Mouse (Mus musculus) intestine, embryonic 14.5 days (tissue): ENCODE measurements around the gene Zc3h12a. TPM values are rescaled to one million over a fixed set of nuclear protein-coding genes. Genes with fewer than 3 reads are reported as not detected.
A peak's percentile ranks its signal among the peaks of the same experiment; 100 is the strongest.

Experiments
- ATAC-seq: fragments of 200-750 bp; cut with Nextera tagmentation; replicated peaks from 2 replicates; pipeline ENCODE4 v1.8.0; 2017; ENCODE audit warnings: low read depth, moderate number of reproducible peaks, moderate TSS enrichment, moderate library complexity; ENCODE audit not compliant: low FRiP score, low TSS enrichment
- DNase-seq: peaks from one replicate; pipeline ENCODE4 v3.0.0-alpha.2; 2018; ENCODE audit warnings: low spot score
- H3K27ac ChIP-seq: fragments of 300-500 bp; sonication (generic); 2 replicates; pipeline ENCODE4 v1.5.1; 2014; ENCODE audit warnings: low read depth, mild to moderate bottlenecking, control low read depth
- H3K27me3 ChIP-seq: fragments of 300-500 bp; sonication (generic); replicated peaks from 2 replicates; pipeline ENCODE4 v1.6.1; 2014; ENCODE audit warnings: low read length, control low read depth; ENCODE audit not compliant: control insufficient read depth, insufficient read depth
- H3K36me3 ChIP-seq: fragments of 300-500 bp; sonication (generic); 2 replicates; pipeline ENCODE4 v1.6.1; 2014; ENCODE audit warnings: low read length, control low read depth; ENCODE audit not compliant: control insufficient read depth, insufficient read depth
- H3K4me1 ChIP-seq: fragments of 300-500 bp; sonication (generic); replicated peaks from 2 replicates; pipeline ENCODE4 v1.6.1; 2014; ENCODE audit warnings: low read length, control low read depth, mixed read lengths; ENCODE audit not compliant: control insufficient read depth, insufficient read depth
- H3K4me2 ChIP-seq: fragments of 300-500 bp; sonication (generic); 2 replicates; pipeline ENCODE4 v1.6.1; 2014; ENCODE audit warnings: low read length
- H3K4me3 ChIP-seq: fragments of 300-500 bp; sonication (generic); 2 replicates; pipeline ENCODE4 v1.5.1; 2014; ENCODE audit warnings: low read depth, low read length, control low read depth, mixed read lengths
- H3K9ac ChIP-seq: fragments of 300-500 bp; sonication (generic); 2 replicates; pipeline ENCODE4 v1.6.1; 2014; ENCODE audit warnings: mild to moderate bottlenecking, low read length
- H3K9me3 ChIP-seq: fragments of 300-500 bp; sonication (generic); 2 replicates; pipeline ENCODE4 v1.6.1; 2016; ENCODE audit warnings: low read length, control low read depth; ENCODE audit not compliant: control insufficient read depth
- WGBS: fragments of 180-500 bp; shearing (Covaris S2); extraction: QIAGEN DNeasy Blood & Tissue Kit; methylation state at CpG from one replicate; pipeline ENCODE4 v1.1.7; 2014; 5-methylcytosine and 5-hydroxymethylcytosine counted together
- polyA plus RNA-seq: library from polyadenylated mRNA; unstranded; fragments of >200 nt; fragmentation: Nextera tagmentation; extraction: Ambion mirVana; gene quantifications from 2 replicates; pipeline ENCODE4 v1.2.1, GENCODE M21; 2014

Zc3h12a gene
- polyA plus RNA-seq, 1 experiment from 2014 or later = 1.2 TPM

DNA sequence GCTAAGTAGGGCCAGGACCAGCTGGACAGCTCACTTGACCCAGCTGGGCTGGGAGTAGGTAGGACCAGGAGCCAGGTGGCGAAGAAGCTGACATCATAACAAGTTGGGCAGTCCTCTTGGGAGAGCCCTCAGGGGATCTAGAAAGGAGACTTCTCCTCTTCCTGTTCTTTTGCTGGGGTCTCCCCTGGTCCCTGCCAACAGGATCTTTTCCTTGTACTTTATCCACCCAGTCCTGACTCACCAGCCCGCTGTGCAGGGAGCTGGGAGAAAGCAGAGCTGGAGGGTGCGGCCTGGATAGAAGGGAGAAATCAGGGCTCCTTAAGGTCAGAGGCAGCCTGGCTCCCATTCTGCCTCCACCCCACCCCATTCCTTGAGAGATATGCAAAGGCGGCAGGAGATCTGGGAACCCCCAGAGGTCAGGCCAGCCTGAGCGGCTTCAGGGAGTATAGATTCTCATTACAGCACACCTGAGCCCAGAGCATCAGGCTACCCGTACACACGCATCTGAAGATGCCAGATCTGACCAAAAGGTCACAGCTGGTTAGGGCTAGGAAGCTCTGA lies 2.2 kb downstream of the Zc3h12a start:
- H3K27ac ChIP-seq = peak overlapping the region; percentile 57; the same call in 1 of the 2 replicates
- peaks cover 16% of the 10 kb centered on the region; the same call in 1 of the 2 replicates for H3K4me1 ChIP-seq
- no peak for ATAC-seq
- H3K9me3 ChIP-seq = no peaks in the 10 kb centered on the region
- H3K4me3 ChIP-seq = no peak overlapping the region
- no peaks in the 10 kb centered on the region for H3K36me3 ChIP-seq
- DNase-seq = no peak
- no peak overlapping the region for H3K9ac ChIP-seq
- 0 out of 2 replicates have a peak, but pooled peaks cover 6% of the 10 kb centered on the region for H3K27me3 ChIP-seq
- 76% methylated on average over 7 of the region's 7 CpGs for WGBS
- H3K4me2 ChIP-seq = 0 out of 2 replicates have a peak overlapping the region, but pooled peaks have one; percentile 15

GRCm38 (mm10) chr4:125124424-125125209 lies 3.0 kb downstream of the Zc3h12a start:
- DNase-seq = no peak
- 0 out of 2 replicates have a peak, but pooled peaks have one; percentile 14 for ATAC-seq
- Histone ChIP-seq H3K4me1 (peaks cover 16% of the 10 kb centered on the region; the same call in 1 of the 2 replicates), H3K27me3 (0 out of 2 replicates have a peak, but pooled peaks cover 6% of the 10 kb centered on the region), H3K4me3 (no peak overlapping the region), H3K9ac (no peak overlapping the region), H3K36me3 (no peaks in the 10 kb centered on the region), H3K9me3 (no peaks in the 10 kb centered on the region), H3K4me2 (no peak overlapping the region), H3K27ac (peak overlapping the region; percentile 57; the same call in 1 of the 2 replicates)
- 40% methylated on average over 7 of the region's 7 CpGs for WGBS

DNA sequence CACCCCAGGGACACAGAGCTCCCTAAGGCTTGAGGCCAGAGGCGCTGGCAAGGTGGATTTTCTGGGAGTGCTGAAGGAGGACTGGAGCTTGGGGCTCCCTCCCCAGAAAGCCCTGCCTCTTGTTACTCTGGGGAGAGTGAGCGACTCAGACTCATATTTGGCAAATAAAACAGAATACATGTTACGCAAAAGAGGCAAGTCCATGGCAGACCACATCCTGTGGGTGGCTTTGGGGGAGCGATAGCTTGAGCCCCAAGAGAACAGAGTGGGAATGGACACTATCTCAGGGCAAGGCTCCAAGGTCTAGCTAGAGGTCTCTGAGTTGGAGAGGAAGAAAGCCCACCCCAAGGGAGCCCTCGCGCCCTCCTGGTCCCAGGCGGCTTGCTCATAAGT lies 4.4 kb downstream of the Zc3h12a start:
- H3K27me3 ChIP-seq = 0 out of 2 replicates have a peak, but pooled peaks cover 3% of the 10 kb centered on the region
- H3K27ac ChIP-seq = peak overlapping the region; percentile 10
- no peaks in the 10 kb centered on the region for H3K36me3 ChIP-seq
- H3K4me2 ChIP-seq = 0 out of 2 replicates have a peak overlapping the region, but pooled peaks have one; percentile 12
- WGBS = 71% methylated on average over 7 of the region's 7 CpGs
- ATAC-seq (no peak), DNase-seq (no peak)
- H3K4me1 ChIP-seq = peaks cover 16% of the 10 kb centered on the region; the same call in 1 of the 2 replicates
- H3K9me3 ChIP-seq = no peaks in the 10 kb centered on the region
- no peak overlapping the region for H3K9ac ChIP-seq
- no peak overlapping the region for H3K4me3 ChIP-seq

DNA sequence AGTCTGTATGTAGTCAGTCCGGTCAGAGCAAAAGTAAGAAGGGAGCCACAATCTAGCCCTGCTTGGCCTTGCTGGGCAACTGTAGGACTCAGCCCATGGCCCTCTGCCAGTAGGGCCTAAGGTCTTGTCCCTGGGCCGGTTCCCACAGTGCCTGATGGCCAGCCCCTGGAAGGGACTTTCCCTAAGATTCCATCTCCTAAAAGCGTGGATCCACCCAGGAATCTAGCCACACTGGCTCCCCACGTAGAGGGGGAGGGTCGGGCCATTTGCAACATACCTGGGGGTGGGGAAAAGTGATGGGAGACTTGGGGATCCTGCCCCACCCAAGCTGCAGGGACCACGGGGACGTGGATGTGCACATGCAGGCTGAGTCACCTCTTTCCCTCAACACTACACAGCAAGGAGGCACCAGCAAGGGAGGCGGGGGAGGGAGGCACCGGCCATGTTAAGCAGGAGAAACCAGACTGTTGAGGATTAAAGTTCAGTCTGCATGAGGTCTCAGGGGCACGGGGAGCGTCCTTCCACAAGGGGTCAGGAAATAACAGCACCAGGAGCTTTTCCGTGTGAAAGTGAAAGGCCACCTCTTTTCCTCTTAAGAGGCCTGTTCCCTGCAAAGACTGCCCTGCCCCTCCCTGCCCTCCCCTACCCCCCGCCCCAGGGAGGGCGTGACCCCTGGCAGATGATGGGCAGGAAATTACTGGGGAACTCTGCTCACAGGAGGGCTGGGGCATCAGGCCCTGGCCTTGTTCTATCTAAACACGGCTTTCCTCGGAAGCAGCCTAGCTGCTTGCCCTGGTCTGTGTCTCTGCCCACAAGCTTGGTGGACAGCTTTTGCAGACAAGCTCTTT lies 5.0 kb downstream of the Zc3h12a start:
- ATAC-seq = peak; percentile 47

DNA sequence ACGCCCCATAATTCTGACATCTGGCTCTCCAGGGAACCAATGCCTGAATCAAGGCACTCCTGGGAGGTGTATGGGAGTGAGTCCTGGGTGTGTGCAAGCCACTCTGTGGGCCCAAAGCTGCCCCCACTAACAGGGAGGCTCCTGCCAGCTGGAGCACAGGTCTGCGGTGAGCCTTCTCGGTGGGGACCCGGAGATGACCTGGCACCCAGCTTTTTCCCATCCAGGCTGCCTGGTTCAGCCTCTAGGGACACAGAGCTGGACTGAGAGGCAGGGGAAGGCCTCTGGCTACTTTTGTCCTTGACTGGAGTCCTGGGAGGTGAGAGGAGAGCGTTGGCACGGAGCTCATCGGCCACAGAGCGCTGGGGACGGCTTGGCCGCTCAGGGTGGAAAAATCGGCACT lies 7.9 kb downstream of the Zc3h12a start:
- ATAC-seq = no peak
- WGBS = 95% methylated on average over 11 of the region's 11 CpGs
- Histone ChIP-seq H3K4me2 (no peak overlapping the region), H3K4me1 (peaks cover 22% of the 10 kb centered on the region; the same call in 1 of the 2 replicates), H3K27ac (no peak overlapping the region), H3K4me3 (no peak overlapping the region), H3K9me3 (no peaks in the 10 kb centered on the region), H3K27me3 (no peaks in the 10 kb centered on the region), H3K36me3 (no peaks in the 10 kb centered on the region), H3K9ac (no peak overlapping the region)
- no peak for DNase-seq

More for the DNA sequence above, 5.0 kb downstream of the Zc3h12a start:
- Histone ChIP-seq H3K9me3 (no peaks in the 10 kb centered on the region), H3K27me3 (0 out of 2 replicates have a peak, but pooled peaks cover 3% of the 10 kb centered on the region), H3K4me2 (0 out of 2 replicates have a peak overlapping the region, but pooled peaks have one; percentile 12), H3K4me3 (no peak overlapping the region), H3K36me3 (no peaks in the 10 kb centered on the region), H3K4me1 (peaks cover 16% of the 10 kb centered on the region; the same call in 1 of the 2 replicates), H3K27ac (peak overlapping the region; percentile 10), H3K9ac (no peak overlapping the region)
- DNase-seq = peak; percentile 73
- WGBS = 19% methylated on average over 16 of the region's 16 CpGs

GRCm38 (mm10) chr4:125119070-125119469 lies 8.6 kb downstream of the Zc3h12a start:
- Histone ChIP-seq H3K4me2 (no peak overlapping the region), H3K9me3 (no peaks in the 10 kb centered on the region), H3K36me3 (no peaks in the 10 kb centered on the region), H3K27me3 (no peaks in the 10 kb centered on the region), H3K27ac (no peak overlapping the region), H3K4me1 (peaks cover 19% of the 10 kb centered on the region; the same call in 1 of the 2 replicates), H3K4me3 (no peak overlapping the region), H3K9ac (no peak overlapping the region)
- DNase-seq (no peak), ATAC-seq (no peak)
- 37% methylated on average over 10 of the region's 10 CpGs for WGBS

DNA sequence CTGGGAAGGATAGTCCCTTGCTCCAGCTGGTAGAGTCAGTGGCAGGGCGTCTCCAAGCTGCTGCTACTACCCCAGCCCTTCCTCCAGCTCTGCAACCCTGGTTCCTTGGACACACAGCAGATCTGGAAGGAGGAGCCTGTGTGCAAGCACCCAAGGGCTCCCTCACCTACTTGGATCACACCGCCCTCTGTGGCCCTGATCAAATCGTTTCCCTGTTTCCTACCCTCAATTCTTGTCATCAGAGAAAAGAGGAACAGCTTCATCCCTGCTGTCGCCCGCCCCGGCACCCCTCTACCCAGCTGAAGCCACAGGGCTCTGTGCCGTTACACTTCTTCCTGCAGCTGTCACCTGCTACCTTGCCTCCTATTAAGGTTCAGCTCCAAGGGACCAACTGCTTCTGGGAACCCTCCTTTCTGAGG lies 9.7 kb downstream of the Zc3h12a start:
- ATAC-seq = no peak
- no peak overlapping the region for H3K4me2 ChIP-seq
- no peak overlapping the region for H3K4me3 ChIP-seq
- H3K9ac ChIP-seq = no peak overlapping the region
- H3K27ac ChIP-seq = no peak overlapping the region
- 77% methylated on average over 7 of the region's 7 CpGs for WGBS
- no peak for DNase-seq
- H3K9me3 ChIP-seq = no peaks in the 10 kb centered on the region
- H3K36me3 ChIP-seq = no peaks in the 10 kb centered on the region
- peaks cover 15% of the 10 kb centered on the region; the same call in 1 of the 2 replicates for H3K4me1 ChIP-seq
- no peaks in the 10 kb centered on the region for H3K27me3 ChIP-seq

- DNase-seq (no peak), ATAC-seq (no peak)
- H3K27ac ChIP-seq = no peak overlapping the region
- H3K4me3 ChIP-seq = no peak overlapping the region
- 68% methylated on average over 13 of the region's 13 CpGs for WGBS
- no peak overlapping the region for H3K4me2 ChIP-seq
- H3K36me3 ChIP-seq = no peaks in the 10 kb centered on the region
- H3K9ac ChIP-seq = no peak overlapping the region
- H3K9me3 ChIP-seq = no peaks in the 10 kb centered on the region
- peaks cover 12% of the 10 kb centered on the region; the same call in 1 of the 2 replicates for H3K4me1 ChIP-seq
- H3K27me3 ChIP-seq = no peaks in the 10 kb centered on the region
These were observed 10.7 kb downstream of the Zc3h12a start for GRCm38 (mm10) chr4:125116929-125117328.
